Mouse (Mus musculus): ENCODE measurements around the gene Rapgef1. TPM values are rescaled to one million over a fixed set of nuclear protein-coding genes. Genes with fewer than 3 reads are reported as not detected.

Gene Rapgef1
- total RNA-seq, 1 experiment from 2014 or later, result 57.3 TPM

DNA sequence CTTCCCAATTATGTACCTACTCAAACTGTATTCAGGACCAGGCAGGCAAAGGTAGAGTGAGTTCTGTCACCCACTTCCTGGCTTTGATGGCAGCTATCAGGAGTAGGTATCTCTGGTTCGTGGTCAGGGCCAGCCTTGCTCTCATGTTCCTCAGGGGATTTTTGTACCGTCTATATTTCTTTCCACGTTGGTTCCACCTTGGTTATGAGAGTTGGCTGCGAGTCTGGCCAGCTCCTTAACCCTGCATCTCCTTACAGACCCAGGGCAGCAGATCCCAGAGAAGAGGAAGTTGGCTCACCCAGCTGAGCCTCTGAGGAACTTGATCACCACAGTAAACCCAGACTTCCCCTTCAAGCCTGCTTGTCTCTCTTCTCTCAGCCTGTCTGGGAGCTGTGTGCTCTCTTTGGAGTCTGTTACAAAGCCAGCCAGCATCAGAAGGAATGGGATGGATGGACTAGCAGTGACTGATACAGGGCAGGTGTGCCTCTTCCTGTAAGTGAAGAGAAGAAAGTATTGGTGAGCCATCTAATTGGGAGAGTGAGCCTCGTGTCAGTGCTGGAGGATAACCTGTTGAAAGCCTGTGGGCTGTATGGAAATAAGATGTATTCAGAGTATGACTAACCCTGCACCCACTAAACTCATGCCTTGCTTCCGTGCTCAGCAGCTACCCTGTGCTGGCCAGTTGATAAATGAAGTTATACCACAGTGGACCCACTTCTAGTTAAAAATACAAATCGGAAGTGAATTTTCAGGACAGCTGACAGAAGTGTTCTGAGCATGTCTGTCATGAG lies 53.4 kb downstream of the Rapgef1 start:
- no peak for DNase-seq

DNA sequence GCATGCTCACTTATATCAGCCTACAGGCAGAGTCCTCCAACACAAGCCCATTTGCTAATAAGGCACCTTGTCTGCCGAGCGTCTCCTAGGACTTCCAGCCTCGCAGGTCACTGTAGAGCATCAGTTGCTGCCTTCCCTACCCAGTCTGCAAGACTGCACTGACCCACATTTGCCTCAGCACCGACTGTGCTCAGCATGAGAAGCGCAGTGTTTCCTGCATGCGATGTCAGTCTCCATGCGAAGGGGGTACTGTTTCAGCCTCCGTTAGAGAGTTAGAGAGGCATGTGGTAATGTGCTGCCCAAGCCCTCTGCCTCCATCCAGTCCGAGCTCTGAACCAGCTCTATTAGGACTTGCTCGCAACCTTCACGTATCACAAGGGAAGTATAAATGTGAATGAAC lies 54.6 kb downstream of the Rapgef1 start:
- DNase-seq, result no peak

DNA sequence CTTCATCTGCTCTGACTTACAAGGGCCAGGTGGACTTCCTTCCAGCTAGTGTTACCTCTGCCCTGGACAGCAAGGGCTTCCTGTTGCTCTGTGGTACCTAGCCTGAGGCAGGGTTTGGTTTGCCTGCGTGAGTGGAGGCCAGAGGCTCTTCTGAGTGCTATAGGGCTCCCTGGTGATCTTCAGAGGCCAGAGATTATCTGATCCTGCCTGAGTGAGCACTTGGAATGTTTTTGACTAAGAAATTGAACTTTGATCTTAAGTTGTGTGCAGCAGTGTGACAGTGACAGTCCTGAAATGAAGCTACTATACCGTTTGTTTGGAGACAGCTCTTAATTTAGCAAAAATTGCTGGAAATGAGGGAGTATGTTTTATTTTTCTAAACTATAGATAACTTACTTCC lies 55.0 kb downstream of the Rapgef1 start:
- DNase-seq, result no peak

DNA sequence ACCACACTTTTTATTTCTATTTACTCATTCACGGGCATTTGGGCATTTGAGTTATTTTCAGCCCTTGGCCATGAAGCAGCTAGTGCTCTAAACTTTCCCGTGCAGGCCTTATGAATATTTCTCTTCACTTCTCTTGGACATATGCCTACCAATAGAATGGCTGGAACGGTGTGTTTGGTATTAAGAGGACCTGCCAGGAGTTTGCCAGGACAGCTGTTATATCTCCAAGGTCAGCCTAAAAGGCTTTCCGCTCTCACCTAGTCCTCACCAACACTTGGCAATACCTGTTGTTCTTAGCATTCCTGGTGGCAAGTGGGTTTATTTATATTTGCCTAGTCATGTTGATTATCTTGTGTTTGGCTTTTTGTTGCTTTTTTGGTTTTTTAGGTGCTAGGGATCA lies 56.3 kb downstream of the Rapgef1 start:
- DNase-seq, result no peak

DNA sequence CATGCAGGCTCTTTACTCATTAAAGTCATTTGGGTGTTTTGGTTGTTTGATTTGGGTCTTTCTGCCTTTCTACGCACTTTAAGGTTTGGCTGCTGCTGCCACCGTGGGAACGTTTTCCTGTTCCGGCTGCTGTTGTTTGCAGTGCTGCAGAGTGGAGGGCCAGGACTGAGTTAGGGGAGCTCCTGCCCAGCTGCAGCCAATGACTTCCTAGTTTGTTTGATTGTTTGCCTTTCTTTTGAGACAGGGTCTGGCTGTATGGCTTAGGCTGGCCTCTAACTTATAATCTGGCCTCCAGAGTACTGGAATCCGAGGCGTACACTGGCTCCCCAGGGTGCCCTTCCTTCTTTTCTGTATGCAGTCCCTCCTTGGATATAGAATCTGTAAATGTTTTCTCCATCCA lies 57.0 kb downstream of the Rapgef1 start:
- no peak for DNase-seq

DNA sequence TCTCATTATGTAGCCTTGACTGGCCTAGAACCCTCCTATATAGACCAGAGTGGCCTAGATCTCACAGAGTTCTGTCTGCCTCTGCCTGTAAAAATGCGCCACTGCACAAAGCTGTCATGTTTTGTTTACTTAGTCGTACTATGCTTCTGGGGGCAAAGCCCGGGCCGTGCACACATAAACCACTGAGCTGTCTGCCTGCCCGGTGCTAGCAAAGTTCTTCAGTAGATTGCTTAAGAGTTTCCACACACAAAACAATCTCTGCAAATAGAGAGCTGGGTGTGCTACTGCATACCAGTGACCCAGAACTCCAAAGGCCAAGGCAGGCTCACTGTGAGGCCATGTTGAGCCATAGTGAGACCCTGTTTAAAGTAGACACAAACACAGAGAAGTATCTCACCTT lies 58.3 kb downstream of the Rapgef1 start:
- peak; percentile 38 for DNase-seq

DNA sequence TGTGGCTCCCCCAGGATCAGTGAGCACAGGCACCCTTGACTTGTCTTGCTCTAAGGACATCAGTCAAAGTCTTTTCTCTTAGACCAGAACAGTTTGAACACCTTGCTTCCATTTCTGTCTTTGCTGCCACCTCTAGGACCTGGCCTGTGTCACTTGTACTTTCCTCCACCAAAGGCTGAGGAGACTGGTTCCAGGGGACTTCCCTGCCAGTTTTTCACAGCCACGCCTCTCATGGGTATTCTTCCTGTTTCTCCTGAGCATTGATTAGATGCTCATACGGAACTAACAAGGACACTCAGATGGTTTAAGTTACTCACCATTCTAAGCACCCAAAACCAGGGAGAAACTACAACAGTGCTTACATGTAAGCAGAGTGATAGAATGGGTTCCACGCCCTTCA lies 59.0 kb downstream of the Rapgef1 start:
- no peak for DNase-seq

DNA sequence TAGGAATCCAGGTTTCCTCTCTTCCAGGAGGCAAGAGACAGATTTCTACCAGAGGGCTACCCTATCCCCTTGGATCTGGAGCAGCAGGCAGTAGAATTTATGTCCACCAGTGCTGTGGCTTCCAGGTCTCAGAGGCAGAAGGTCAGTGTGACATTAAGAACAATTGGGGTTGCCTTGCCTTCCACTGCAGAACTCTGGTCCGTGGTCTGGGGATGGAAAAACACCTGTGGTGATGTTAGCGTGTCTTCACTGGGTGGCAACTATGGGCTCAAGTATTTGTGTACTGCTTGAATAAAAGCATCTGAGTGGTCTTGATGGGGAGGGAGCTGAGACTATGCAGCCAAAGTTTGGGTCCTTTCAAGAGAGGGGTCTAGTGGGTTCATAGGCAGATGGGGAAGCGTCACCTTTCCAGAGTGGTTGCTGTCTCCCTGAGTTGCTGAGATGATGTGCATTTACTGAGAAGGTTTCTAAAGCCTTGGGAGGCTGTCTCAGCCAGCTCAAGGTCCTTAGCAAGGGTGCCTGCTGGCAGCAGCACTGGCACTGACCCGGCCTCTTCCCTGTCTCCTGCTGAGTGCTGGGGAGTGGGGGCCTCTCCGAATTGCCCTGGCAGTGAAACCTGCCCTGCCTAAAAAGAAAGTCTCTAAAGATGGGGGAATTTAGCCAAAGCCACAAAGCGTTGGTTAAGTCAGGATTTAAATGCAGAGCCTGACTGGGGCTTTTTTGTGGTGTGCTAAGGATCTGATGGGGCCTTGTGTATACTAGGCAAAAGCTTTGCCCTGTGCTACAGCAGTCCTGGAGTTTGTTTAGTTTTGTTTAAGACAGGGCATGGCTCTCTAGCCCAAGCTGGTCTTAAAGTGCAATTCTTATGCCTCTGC lies 60.4 kb downstream of the Rapgef1 start:
- DNase-seq, result peak; percentile 56

DNA sequence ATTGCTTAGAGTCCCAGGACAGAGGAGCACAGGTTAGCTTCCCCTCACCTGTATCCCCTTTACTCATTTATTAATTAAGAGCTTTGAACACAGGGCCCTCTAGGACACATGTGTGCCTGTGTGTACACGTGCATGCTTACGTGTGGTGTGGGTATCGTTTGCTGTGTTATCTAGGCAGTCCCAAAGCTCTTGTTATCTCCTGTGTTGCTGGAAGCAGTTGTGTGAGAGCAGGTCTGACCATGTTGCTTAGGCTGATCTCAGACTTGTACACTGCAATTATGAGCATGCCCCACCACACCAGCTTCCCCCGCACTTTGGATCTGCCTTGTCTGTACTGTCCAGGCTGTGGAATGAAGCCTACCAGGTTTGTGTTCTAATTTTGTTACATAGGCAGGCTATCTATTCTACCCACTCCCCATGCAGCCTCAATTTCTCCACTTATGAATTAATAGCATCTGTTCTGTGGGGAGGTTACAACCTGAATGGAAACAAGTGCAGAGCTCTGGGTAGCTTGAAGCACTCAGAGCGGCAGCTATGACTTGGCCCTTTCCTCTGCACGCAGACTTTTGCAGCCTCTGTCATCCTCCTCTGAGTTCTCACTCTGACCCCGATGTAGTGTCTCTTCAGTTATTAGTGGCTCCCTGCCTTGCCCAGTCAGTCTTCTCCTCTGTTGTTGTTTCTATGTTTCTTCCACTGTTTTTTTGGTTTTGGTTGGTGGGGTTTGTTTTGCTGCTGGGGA lies 63.9 kb downstream of the Rapgef1 start:
- no peak for DNase-seq

DNA sequence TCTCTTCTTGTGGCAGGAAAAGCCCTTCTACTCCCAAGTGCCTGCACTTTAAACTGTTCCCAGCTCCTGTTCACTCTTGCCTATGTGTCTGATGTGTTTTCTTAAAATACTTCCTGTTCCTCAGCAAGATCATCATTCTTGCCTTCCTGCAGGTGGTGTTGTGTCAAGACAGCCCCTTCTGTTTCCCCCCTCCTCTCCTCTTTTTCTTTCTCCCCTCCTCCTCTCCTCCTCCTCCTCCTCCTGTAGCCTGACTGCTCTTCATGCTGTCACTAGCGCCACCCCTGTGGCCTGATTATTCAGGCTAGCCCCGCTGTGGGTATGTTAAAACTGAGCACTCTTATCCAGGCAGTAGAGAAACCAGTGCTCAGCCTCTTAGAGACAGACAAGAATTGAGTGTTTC lies 65.0 kb downstream of the Rapgef1 start:
- no peak for DNase-seq

DNA sequence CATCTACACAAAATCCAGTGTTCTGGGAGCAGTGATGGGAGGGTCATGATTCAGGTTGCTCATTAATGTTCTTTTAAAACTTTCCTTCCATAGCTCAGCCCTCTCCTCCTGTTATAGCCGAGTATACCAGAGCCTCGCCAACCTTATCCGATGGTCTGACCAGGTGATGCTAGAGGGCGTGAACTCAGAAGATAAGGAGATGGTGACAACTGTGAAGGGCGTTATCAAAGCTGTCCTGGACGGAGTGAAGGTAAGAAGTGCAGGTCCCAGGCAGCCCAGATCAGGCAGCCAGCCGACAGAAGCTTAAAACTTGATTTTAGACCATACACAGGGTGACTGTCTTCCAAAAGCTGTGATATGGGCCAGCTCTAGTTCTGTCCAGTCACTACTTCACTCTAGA lies 69.5 kb downstream of the Rapgef1 start:
- DNase-seq, result no peak

DNA sequence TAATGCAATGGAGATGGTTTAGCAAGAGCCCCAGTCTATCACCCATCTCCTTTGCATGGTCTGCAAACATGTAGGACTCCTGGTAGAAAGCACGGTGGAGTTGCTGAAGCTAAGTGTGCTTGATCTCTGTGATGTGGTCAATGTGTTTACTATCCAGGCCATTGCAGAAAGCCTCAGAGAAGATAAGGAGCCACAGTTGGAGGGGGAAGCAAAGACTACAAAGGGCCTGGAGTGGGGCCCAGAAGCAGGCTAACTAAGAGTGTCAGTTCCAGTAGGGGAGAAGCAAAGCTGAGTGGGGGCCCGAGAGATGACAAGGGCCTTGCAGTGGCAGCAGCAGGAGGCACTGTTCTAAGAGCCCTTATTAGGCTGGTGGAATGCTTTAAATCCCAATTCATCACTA lies 70.0 kb downstream of the Rapgef1 start:
- no peak for DNase-seq

DNA sequence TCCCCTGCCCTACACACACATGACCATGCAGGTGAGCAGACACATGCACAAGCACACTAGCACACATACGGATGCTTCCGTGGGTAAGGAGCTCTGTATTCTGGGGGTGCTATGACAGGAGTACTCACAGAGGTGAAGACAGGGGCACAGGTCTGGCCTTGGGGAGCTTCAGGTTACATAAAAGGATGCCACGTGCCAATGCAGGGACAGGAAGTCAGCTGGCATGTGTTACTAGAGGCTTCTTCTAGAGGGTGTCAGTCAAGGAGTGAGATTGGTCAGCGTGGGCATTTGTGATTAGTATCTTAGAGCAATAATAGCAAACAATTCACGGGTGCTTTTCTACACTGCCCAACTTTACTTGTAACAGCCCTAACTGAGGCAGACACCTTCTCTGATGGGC lies 71.5 kb downstream of the Rapgef1 start:
- DNase-seq, result no peak

DNA sequence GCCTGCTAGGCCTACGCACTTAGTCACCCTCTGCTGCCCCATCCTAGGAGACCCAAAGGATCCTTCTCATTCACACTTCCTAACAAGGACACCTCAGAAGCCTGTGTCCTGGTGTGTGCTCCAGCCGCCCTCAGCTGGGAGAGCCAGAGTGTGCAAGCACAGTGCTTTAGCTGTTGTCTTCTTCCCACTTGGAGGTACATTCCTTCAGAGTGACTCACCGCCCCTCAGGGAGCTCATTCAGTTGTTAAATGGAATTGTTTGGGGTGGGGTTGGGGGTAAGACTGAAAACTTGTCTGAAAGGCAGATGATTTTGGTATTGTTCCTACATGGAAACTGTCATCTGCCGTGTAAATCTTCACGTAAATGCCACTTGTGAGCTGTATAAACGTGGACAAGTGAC lies 72.0 kb downstream of the Rapgef1 start:
- no peak for DNase-seq

DNA sequence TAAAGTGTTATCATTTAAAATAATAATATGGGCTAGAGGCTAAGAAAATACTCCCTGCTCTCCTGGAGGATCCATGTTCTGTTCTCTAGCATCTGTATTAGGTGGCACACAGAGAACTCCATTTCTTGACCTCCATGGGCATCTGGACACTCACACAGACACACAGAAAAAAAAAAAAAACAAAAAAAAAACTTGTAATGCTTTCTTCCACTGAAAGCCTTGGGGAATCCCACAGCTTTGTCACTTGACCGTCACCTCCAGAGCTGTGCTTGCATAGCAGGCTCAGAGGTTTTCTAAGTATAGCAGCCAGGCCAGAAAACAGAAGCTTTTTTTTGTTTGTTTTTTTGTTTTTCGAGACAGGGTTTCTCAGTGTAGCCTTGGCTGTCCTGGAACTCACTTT lies 72.7 kb downstream of the Rapgef1 start:
- DNase-seq, result no peak

DNA sequence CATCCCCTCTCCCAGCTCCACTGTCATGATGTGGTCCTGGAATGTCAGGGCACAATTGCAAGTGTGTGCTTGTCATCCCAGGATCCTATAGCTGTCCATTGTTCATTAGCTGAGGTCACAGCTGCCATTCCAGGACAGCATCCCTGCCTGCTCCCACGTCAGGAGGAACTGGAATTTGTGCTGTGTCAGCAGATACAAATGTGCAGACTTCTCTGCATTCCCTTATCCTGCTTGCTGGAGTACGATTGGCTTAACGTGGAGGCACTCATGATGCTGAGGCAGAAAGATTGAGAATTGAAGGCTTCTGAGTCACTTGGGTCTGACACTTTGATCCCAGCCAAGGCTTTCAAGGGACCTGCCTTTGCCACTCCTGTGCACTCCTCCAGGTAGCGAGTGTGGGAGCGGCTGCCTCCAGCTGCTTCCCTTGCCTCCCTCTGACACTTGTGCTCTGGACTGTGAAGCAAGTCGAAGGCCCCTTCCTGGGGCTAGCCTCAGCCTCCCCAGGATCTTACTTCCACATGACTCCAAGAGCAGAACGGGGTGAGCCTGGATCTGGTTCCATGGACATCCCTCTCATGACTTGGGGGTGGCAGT lies 76.8 kb downstream of the Rapgef1 start:
- no peak for DNase-seq

DNA sequence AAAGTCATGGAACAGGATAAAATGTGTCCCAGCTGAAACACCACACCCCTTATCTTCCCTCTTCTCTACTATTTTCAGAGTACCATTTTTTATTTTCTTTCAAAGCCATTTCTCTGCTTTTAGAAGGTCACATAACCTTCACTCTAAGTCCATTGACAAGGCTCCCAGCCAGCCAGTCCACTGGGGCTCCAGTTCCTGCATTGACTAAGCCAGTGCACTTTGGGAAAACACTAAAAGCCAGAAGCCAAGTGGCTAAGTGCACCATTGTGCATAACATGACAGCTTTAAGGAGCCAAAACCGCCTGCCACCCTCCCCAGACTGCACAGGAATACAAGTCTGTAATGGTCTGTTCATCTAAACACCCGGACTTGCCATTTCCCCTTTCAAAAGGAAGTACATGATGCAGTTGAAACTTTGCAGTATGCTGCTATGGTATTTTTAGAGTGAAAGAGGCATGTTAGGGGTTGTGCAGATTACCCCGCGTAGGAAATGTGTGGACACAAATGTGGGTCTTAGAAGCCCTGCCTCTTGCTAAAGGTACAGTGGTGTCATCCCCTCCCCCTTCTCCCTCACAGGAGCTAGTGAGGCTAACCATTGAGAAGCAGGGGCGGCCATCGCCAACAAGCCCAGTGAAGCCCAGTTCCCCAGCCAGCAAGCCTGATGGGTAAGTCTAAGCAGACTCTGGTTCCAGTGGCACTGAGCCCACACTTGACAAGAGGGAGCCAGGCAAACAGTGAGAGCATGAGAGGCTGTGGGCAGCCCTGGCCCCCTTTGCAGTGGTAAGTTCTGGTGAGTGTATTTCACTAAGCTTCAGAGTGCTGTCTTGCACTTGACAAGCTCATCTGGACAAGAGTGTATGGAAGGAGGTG lies 79.1 kb downstream of the Rapgef1 start:
- peak; percentile 65 for DNase-seq

DNA sequence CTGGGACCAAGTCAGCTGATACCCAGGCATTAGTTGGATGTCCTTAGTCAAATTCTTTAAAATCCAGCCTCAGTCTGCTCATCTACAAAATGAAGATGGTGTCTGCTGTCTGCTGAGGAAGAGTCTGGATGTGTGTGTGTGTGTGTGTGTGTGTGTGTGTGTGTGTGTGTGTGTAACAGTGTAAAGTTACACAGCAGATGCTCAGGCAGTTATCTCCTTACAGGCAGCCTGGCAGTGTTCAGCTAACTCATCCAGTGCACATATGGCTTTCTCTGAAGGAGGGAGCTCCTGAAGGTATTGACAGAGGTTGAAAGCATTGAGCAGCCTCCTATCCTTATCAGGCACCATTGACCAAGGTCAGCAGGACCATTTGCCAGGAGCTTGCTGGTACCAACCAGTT lies 81.4 kb downstream of the Rapgef1 start:
- DNase-seq, result no peak

DNA sequence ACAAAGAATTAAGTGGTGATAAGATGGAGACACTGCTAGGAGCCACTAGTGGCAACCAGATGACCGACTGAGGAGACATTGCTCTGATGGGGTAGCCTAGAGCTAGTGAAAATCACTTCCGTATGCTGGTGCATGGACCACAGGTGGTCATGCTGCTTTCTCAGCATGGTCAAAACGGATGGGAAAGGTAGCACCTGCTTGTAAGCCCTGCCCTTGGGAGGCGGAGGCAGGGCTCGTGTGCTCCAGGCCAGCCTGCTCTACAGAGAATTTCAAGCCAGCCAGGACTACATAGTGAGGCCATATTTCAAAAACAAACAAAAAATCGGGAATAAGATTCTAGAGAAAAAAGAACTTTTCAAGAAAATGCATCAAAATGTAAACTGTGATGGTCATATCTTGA lies 81.9 kb downstream of the Rapgef1 start:
- no peak for DNase-seq

DNA sequence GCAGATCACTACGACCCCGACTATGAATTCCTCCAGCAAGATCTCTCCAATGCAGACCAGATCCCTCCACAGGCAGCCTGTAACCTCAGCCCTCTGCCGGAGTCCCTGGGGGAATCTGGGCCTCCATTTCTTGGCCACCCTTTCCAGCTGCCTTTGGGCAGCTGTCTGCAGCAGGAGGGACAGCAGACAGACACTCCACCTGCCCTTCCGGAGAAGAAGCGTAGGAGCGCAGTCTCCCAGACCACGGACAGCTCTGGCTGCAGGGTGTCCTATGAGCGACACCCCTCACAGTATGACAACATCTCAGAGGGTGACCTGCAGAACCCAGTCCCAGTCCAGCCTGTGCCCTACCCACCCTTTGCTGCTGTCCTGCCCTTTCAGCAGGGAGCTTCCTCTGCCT lies 82.7 kb downstream of the Rapgef1 start:
- DNase-seq, result no peak

Data from adrenal gland, postnatal 14 days (tissue).